Mouse (Mus musculus) heart, postnatal 0 days (tissue): ENCODE results near the gene Cc2d1a. TPM values are rescaled to one million over a fixed set of nuclear protein-coding genes. Genes with fewer than 3 reads are reported as not detected.

Experiments used
- ATAC-seq: fragments of 200-750 bp; cut with Nextera tagmentation; 2 replicates; pipeline ENCODE4 v1.8.0; 2017; ENCODE audit warnings: low read depth, moderate number of reproducible peaks, moderate library complexity; ENCODE audit not compliant: insufficient read depth
- DNase-seq: peaks from one replicate; pipeline ENCODE4 v3.0.0-alpha.2; 2016; ENCODE audit warnings: low spot score
- H3K27ac ChIP-seq: fragments of 300-500 bp; sonication (generic); 2 replicates; pipeline ENCODE4 v1.5.1; 2014; ENCODE audit warnings: low read depth, mild to moderate bottlenecking
- H3K27me3 ChIP-seq: fragments of 300-500 bp; sonication (generic); 2 replicates; pipeline ENCODE4 v1.6.1; 2014; ENCODE audit warnings: low read length, mixed read lengths; ENCODE audit not compliant: control insufficient read depth, insufficient read depth
- H3K36me3 ChIP-seq: fragments of 300-500 bp; sonication (generic); replicated peaks from 2 replicates; pipeline ENCODE4 v1.6.1; 2014; ENCODE audit warnings: low read length, mixed read lengths; ENCODE audit not compliant: control insufficient read depth, insufficient read depth
- H3K4me1 ChIP-seq: fragments of 300-500 bp; sonication (generic); 2 replicates; pipeline ENCODE4 v1.6.1; 2014; ENCODE audit warnings: antibody characterized with exemption; ENCODE audit not compliant: control insufficient read depth, insufficient read depth
- H3K4me2 ChIP-seq: fragments of 300-500 bp; sonication (generic); 2 replicates; pipeline ENCODE4 v1.6.1; 2014; ENCODE audit warnings: low read depth, mild to moderate bottlenecking, low read length, moderate library complexity
- H3K4me3 ChIP-seq: fragments of 300-500 bp; sonication (generic); 2 replicates; pipeline ENCODE4 v1.5.1; 2014; ENCODE audit warnings: low read depth, low read length
- H3K9ac ChIP-seq: fragments of 300-500 bp; sonication (generic); replicated peaks from 2 replicates; pipeline ENCODE4 v1.6.1; 2014; ENCODE audit warnings: low read depth, low read length, mixed read lengths
- H3K9me3 ChIP-seq: fragments of 300-500 bp; sonication (generic); replicated peaks from 2 replicates; pipeline ENCODE4 v1.6.1; 2016; ENCODE audit warnings: low read length; ENCODE audit not compliant: control insufficient read depth
- CTCF ChIP-seq: IDR thresholded peaks from 2 replicates; pipeline ENCODE4 v1.5.1; 2016; ENCODE audit warnings: antibody characterized with exemption, control low read depth, low read depth
- EP300 ChIP-seq: IDR thresholded peaks from 2 replicates; pipeline ENCODE4 v1.6.1; 2016; ENCODE audit warnings: antibody characterized with exemption, low read depth
- WGBS: fragments of 180-500 bp; shearing (Covaris S2); extraction: QIAGEN DNeasy Blood & Tissue Kit; methylation state at CpG from one replicate; pipeline ENCODE4 v1.1.7; 2014; 5-methylcytosine and 5-hydroxymethylcytosine counted together
- polyA plus RNA-seq: library from polyadenylated mRNA; unstranded; fragments of >200 nt; fragmentation: Nextera tagmentation; extraction: Ambion mirVana; gene quantifications from 2 replicates; pipeline ENCODE4 v1.2.1, GENCODE M21; 2015
- total RNA-seq: library from RNA; depleted of rRNA; stranded (reverse); fragments of >200 nt; gene quantifications from 2 replicates; pipeline ENCODE4 v1.2.3, GENCODE M21; 2014; ENCODE audit warnings: low replicate concordance

The Cc2d1a gene
- total and polyA plus RNA-seq, 2 experiments from 2014 or later, result 8.4 to 17.1 TPM

DNA sequence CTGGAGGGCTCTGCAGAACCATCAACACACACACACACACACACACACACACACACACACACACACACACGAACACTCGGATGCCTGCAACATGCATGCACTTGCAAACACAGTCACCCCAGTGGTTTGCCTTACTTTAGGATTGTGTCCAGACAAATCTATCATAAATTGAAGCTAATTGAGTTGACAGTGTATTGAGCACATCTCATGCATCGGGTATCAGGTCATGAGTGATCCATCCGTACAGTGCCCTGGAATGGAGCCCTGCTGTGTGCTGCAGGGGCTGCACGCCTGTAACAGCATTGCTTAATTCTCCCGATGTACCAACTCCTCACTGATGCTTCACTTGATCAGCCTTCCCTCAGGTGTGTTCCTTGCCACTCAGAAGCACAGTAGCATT lies 32.1 kb downstream of the Cc2d1a start:
- Histone ChIP-seq H3K36me3 (no peaks in the 10 kb centered on the region), H3K27me3 (no peaks in the 10 kb centered on the region), H3K4me2 (no peak overlapping the region), H3K4me3 (no peak overlapping the region), H3K4me1 (no peaks in the 10 kb centered on the region; the same call in 1 of the 2 replicates), H3K9me3 (no peaks in the 10 kb centered on the region), H3K27ac (no peak overlapping the region), H3K9ac (no peak overlapping the region)
- TF ChIP-seq CTCF (no peak), EP300 (no peak)
- DNase-seq (no peak), ATAC-seq (no peak)
- WGBS, result 80% methylated on average over 6 of the region's 6 CpGs

DNA sequence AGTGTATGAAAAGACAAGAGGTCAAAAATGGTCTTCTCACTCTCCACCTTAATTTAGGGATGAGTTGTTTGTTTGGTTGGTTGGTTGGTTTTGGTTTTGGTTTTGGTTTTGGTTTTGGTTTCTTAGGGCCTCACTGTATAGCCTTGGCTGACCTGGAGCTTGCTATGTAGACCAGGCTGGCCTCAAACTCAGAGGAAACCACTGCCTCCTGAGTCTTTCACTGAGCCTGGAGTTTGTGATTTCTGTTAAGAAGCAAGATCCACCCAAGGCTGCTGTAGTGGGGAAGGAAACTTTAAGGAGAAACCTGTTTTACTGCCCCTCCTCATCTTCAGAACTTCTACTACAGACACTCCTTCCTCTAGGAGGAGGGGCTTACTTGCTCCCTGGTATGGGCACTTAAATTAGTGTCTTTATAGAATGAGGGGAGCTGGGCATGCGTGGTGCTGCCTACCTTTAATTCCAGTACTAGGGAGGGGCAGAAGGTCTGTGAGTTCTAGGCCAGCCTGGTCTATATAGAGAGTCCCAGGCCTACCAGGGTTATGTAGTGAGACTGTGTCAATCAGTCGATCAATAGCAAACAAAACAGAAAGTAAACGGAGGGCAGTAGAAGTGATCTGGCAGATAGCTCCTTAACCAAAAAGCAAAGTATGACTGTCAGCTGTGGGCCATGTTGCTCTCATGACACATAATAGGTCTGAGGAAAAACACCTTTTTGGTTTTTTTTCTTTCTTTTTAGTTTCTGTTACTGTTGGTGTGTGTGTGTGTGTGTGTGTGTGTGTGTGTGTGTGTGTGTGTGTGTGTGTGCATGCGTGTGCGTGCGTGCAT lies 41.3 kb downstream of the Cc2d1a start:
- peaks cover 8% of the 10 kb centered on the region for H3K4me1 ChIP-seq
- H3K27me3 ChIP-seq, result no peaks in the 10 kb centered on the region
- DNase-seq (no peak), ATAC-seq (no peak)
- peaks cover 12% of the 10 kb centered on the region; the same call in 1 of the 2 replicates for H3K36me3 ChIP-seq
- no peak overlapping the region for H3K27ac ChIP-seq
- no peak overlapping the region for H3K9ac ChIP-seq
- H3K4me2 ChIP-seq, result no peak overlapping the region
- TF ChIP-seq EP300 (no peak), CTCF (no peak)
- H3K9me3 ChIP-seq, result no peaks in the 10 kb centered on the region
- no peak overlapping the region for H3K4me3 ChIP-seq
- WGBS, result 86% methylated on average over 4 of the region's 6 CpGs

DNA sequence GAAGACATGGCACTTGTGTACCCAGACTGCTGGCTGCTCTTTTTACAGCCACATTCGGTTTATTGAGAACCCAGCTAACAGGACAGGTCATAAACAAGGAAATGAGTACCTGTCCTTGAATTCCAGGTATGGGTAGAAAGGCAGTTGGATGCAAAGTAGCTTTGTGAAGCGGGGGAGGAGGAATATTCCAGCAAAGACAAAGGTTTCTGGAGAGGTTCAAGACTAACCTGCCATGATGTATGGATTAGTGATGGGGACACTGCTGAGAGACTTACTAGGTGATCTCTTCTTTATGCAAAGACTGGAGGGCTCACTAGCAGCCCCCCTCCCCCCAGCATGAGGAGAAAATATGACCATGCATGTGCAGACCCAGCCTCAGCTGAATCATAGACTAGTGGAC lies 42.1 kb downstream of the Cc2d1a start:
- WGBS, result 80% methylated on average over 2 of the region's 2 CpGs
- DNase-seq (no peak), ATAC-seq (no peak)
- H3K27ac ChIP-seq, result no peak overlapping the region
- H3K4me3 ChIP-seq, result no peak overlapping the region
- H3K4me2 ChIP-seq, result no peak overlapping the region
- no peaks in the 10 kb centered on the region for H3K27me3 ChIP-seq
- no peaks in the 10 kb centered on the region for H3K9me3 ChIP-seq
- H3K9ac ChIP-seq, result no peak overlapping the region
- peaks cover 8% of the 10 kb centered on the region for H3K4me1 ChIP-seq
- peaks cover 12% of the 10 kb centered on the region; the same call in 1 of the 2 replicates for H3K36me3 ChIP-seq
- TF ChIP-seq CTCF (no peak), EP300 (no peak)

DNA sequence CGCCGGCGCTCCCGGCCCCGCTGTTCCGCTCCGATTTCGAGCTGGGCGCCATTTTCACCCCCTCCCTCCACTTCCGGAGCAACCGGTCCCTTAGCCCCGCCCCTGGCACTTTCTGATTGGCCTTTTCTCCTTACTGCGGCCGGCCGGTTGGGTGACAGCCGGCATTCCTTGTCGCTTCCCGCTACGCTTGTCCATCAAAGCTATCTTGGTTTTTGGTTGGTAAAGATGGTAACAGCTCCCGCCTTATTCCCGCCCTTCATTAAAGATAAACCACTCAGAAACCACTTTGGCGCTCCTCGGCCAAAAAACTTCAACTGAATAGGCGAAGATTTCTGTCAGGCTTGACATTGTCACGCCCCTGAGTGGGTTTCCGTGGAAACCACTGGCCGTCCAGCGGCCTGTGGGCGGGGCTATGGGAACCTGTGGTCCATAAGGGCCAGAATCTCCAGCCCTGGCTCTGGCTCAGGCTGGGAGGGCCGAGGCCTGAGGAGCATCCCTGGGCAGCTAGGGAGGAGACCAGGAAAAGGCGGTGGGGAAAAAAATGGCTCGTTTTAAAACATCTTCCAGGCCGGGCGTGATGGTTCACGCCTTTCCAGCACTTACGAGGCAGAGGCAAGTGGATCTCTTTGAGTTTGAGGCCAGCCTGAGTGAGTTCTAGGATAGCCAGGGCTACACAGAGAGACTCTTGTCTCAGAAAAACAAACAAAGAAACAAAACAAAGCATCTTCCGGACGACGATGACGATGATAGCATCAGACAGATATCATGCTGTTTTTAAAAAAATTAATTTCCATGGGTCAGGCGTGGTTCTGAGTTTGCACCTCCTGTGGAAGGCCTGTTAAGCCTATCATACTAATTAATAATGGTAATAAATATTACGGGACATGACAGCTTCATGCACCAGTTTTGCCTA lies 42.8 kb downstream of the Cc2d1a start, which contains the start of gene Dcaf15:
TSS of gene Dcaf15 (minus strand) at position 72 of the 913 bp plus-strand sequence.
- Histone ChIP-seq H3K27ac (peak within 1 kb of the TSS; percentile 79), H3K9me3 (no peaks in the 10 kb centered on the region), H3K4me1 (peaks cover 8% of the 10 kb centered on the region), H3K4me3 (peak within 1 kb of the TSS; percentile 90), H3K4me2 (peak within 1 kb of the TSS; percentile 83), H3K36me3 (peaks cover 12% of the 10 kb centered on the region; the same call in 1 of the 2 replicates), H3K9ac (peak within 1 kb of the TSS; percentile 85), H3K27me3 (no peaks in the 10 kb centered on the region)
- 8% methylated on average over 42 of the region's 42 CpGs for WGBS
- DNase-seq, result peak; percentile 99
- no peak for TF ChIP-seq EP300
- no peak for TF ChIP-seq CTCF
- ATAC-seq, result peak; percentile 96

DNA sequence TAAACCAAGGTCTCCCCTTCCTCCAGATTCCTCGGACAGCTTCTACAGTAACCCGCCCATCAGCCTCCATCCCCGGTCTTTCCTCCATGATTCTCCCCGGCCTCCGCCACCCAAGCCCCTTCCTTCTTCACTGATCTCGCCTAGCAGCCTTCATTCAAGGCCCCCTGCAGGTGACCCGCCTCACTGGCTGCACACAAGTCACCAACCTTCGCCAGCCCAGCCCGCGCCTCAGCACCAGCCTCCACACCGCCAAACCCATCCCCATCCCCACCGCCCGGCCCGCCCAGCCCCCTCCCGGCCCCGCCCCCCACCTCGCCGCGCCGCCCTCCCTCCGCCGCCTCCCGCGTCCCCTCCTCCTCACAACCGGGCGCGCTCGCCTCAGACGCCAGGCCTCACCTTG lies 43.5 kb downstream of the Cc2d1a start:
- Histone ChIP-seq H3K4me2 (peak overlapping the region; percentile 83), H3K27ac (peak overlapping the region; percentile 79), H3K27me3 (no peaks in the 10 kb centered on the region), H3K9me3 (no peaks in the 10 kb centered on the region), H3K36me3 (peaks cover 12% of the 10 kb centered on the region; the same call in 1 of the 2 replicates), H3K9ac (peak overlapping the region; percentile 85), H3K4me1 (peaks cover 8% of the 10 kb centered on the region), H3K4me3 (peak overlapping the region; percentile 90)
- ATAC-seq (peak; percentile 54), DNase-seq (peak; percentile 46)
- TF ChIP-seq EP300 (no peak), CTCF (no peak; the same call in 1 of the 2 replicates)
- under 1% methylated on average over 22 of the region's 29 CpGs for WGBS
